Mouse (Mus musculus): ENCODE measurements around the gene Adrb1. TPM values are rescaled to one million over a fixed set of nuclear protein-coding genes. Genes with fewer than 3 reads are reported as not detected.

The Adrb1 gene
- polyA plus RNA-seq, 1 experiment, result 81.9 TPM

- H3K4me1 ChIP-seq (ENCODE audit: control insufficient read depth, insufficient read depth, low read length), result peaks cover 5% of the 10 kb centered on the region; the same call in 1 of the 2 replicates
- no peak overlapping the region for H3K4me3 ChIP-seq (replicated peaks; ENCODE audit: extremely low read depth, low read depth, low read length)
- TF ChIP-seq CTCF (IDR thresholded peaks at IDR 0.05; ENCODE audit: insufficient read depth, low read length), result no peak
- no peak for TF ChIP-seq POLR2A (IDR thresholded peaks at IDR 0.05; ENCODE audit: borderline replicate concordance, extremely low read depth, low read depth, low read length)
- no peak for DNase-seq
- WGBS, result 57% methylated on average over 7 of the region's 7 CpGs
Measured at GRCm38 (mm10) chr19:56685515-56685914, 36.5 kb upstream of the Adrb1 start.

- no peak for DNase-seq
- Histone ChIP-seq H3K4me3 (replicated peaks; ENCODE audit: extremely low read depth, low read depth, low read length) (no peak overlapping the region), H3K4me1 (ENCODE audit: control insufficient read depth, insufficient read depth, low read length) (peaks cover 5% of the 10 kb centered on the region; the same call in 1 of the 2 replicates)
- TF ChIP-seq CTCF (IDR thresholded peaks at IDR 0.05; ENCODE audit: insufficient read depth, low read length) (no peak), POLR2A (IDR thresholded peaks at IDR 0.05; ENCODE audit: borderline replicate concordance, extremely low read depth, low read depth, low read length) (no peak)
- 84% methylated on average over 12 of the region's 12 CpGs for WGBS
Measured at GRCm38 (mm10) chr19:56686218-56686617, 35.8 kb upstream of the Adrb1 start.

- WGBS, result 84% methylated on average over 8 of the region's 8 CpGs
- no peak overlapping the region for H3K4me3 ChIP-seq (replicated peaks; ENCODE audit: extremely low read depth, low read depth, low read length)
- no peak for TF ChIP-seq POLR2A (IDR thresholded peaks at IDR 0.05; ENCODE audit: borderline replicate concordance, extremely low read depth, low read depth, low read length)
- TF ChIP-seq CTCF (IDR thresholded peaks at IDR 0.05; ENCODE audit: insufficient read depth, low read length), result no peak
- no peak for DNase-seq
- peaks cover 5% of the 10 kb centered on the region; the same call in 1 of the 2 replicates for H3K4me1 ChIP-seq (ENCODE audit: control insufficient read depth, insufficient read depth, low read length)
Measured at GRCm38 (mm10) chr19:56687026-56687635, 34.9 kb upstream of the Adrb1 start.

GRCm38 (mm10) chr19:56687676-56688075, 34.3 kb upstream of the Adrb1 start:
- DNase-seq, result no peak
- WGBS, result 90% methylated on average over 10 of the region's 10 CpGs
- H3K4me1 ChIP-seq (ENCODE audit: control insufficient read depth, insufficient read depth, low read length), result peaks cover 4% of the 10 kb centered on the region; the same call in 1 of the 2 replicates
- TF ChIP-seq CTCF (IDR thresholded peaks at IDR 0.05; ENCODE audit: insufficient read depth, low read length), result no peak
- TF ChIP-seq POLR2A (IDR thresholded peaks at IDR 0.05; ENCODE audit: borderline replicate concordance, extremely low read depth, low read depth, low read length), result no peak
- no peak overlapping the region for H3K4me3 ChIP-seq (replicated peaks; ENCODE audit: extremely low read depth, low read depth, low read length)

GRCm38 (mm10) chr19:56688661-56689335, 33.2 kb upstream of the Adrb1 start:
- WGBS, result 54% methylated on average over 12 of the region's 12 CpGs

GRCm38 (mm10) chr19:56689493-56689892, 32.5 kb upstream of the Adrb1 start:
- H3K4me1 ChIP-seq (ENCODE audit: control insufficient read depth, insufficient read depth, low read length), result no peaks in the 10 kb centered on the region; the same call in 1 of the 2 replicates
- WGBS, result 69% methylated on average over 6 of the region's 6 CpGs
- H3K4me3 ChIP-seq (replicated peaks; ENCODE audit: extremely low read depth, low read depth, low read length), result no peak overlapping the region
- TF ChIP-seq CTCF (IDR thresholded peaks at IDR 0.05; ENCODE audit: insufficient read depth, low read length) (no peak), POLR2A (IDR thresholded peaks at IDR 0.05; ENCODE audit: borderline replicate concordance, extremely low read depth, low read depth, low read length) (no peak)
- no peak for DNase-seq

More at GRCm38 (mm10) chr19:56688661-56689335, 33.2 kb upstream of the Adrb1 start:
- TF ChIP-seq POLR2A (IDR thresholded peaks at IDR 0.05; ENCODE audit: borderline replicate concordance, extremely low read depth, low read depth, low read length) (no peak), CTCF (IDR thresholded peaks at IDR 0.05; ENCODE audit: insufficient read depth, low read length) (no peak)
- Histone ChIP-seq H3K4me3 (replicated peaks; ENCODE audit: extremely low read depth, low read depth, low read length) (no peak overlapping the region), H3K4me1 (ENCODE audit: control insufficient read depth, insufficient read depth, low read length) (no peaks in the 10 kb centered on the region; the same call in 1 of the 2 replicates)
- no peak for DNase-seq

GRCm38 (mm10) chr19:56691103-56691502, 30.9 kb upstream of the Adrb1 start:
- Histone ChIP-seq H3K4me3 (replicated peaks; ENCODE audit: extremely low read depth, low read depth, low read length) (no peak overlapping the region), H3K4me1 (ENCODE audit: control insufficient read depth, insufficient read depth, low read length) (no peaks in the 10 kb centered on the region; the same call in 1 of the 2 replicates)
- no peak for DNase-seq
- 97% methylated on average over 3 of the region's 3 CpGs for WGBS
- TF ChIP-seq POLR2A (IDR thresholded peaks at IDR 0.05; ENCODE audit: borderline replicate concordance, extremely low read depth, low read depth, low read length), result no peak
- TF ChIP-seq CTCF (IDR thresholded peaks at IDR 0.05; ENCODE audit: insufficient read depth, low read length), result no peak

GRCm38 (mm10) chr19:56692451-56692850, 29.5 kb upstream of the Adrb1 start:
- WGBS, result 80% methylated on average over 5 of the region's 5 CpGs
- no peak overlapping the region for H3K4me3 ChIP-seq (replicated peaks; ENCODE audit: extremely low read depth, low read depth, low read length)
- no peak for TF ChIP-seq POLR2A (IDR thresholded peaks at IDR 0.05; ENCODE audit: borderline replicate concordance, extremely low read depth, low read depth, low read length)
- TF ChIP-seq CTCF (IDR thresholded peaks at IDR 0.05; ENCODE audit: insufficient read depth, low read length), result no peak
- no peaks in the 10 kb centered on the region; the same call in 1 of the 2 replicates for H3K4me1 ChIP-seq (ENCODE audit: control insufficient read depth, insufficient read depth, low read length)
- no peak for DNase-seq

- WGBS, result 90% methylated on average over 20 of the region's 20 CpGs
- H3K4me3 ChIP-seq (replicated peaks; ENCODE audit: extremely low read depth, low read depth, low read length), result no peak overlapping the region
- TF ChIP-seq POLR2A (IDR thresholded peaks at IDR 0.05; ENCODE audit: borderline replicate concordance, extremely low read depth, low read depth, low read length) (no peak), CTCF (IDR thresholded peaks at IDR 0.05; ENCODE audit: insufficient read depth, low read length) (no peak)
- DNase-seq, result no peak
- no peaks in the 10 kb centered on the region for H3K4me1 ChIP-seq (ENCODE audit: control insufficient read depth, insufficient read depth, low read length)
Measured at GRCm38 (mm10) chr19:56697370-56698144, 24.4 kb upstream of the Adrb1 start.

Data from lung, adult 2 months (tissue).